Mouse (Mus musculus) hindbrain, embryonic 16.5 days (tissue): Measurements from ENCODE around the gene Gm10188. TPM values are rescaled to one million over a fixed set of nuclear protein-coding genes. Genes with fewer than 3 reads are reported as not detected.

ENCODE experiments used
- ATAC-seq: fragments of 200-750 bp; cut with Nextera tagmentation; 2 replicates; pipeline ENCODE4 v1.8.0; 2017; ENCODE audit warnings: moderate TSS enrichment, moderate library complexity
- H3K27ac ChIP-seq: fragments of 300-500 bp; sonication (generic); 2 replicates; pipeline ENCODE4 v1.5.1; 2014; ENCODE audit warnings: low read depth, mild to moderate bottlenecking, control low read depth, low read length, moderate library complexity
- H3K27me3 ChIP-seq: fragments of 300-500 bp; sonication (generic); replicated peaks from 2 replicates; pipeline ENCODE4 v1.6.1; 2014; ENCODE audit warnings: low read length; ENCODE audit not compliant: control insufficient read depth, insufficient read depth
- H3K36me3 ChIP-seq: fragments of 300-500 bp; sonication (generic); 2 replicates; pipeline ENCODE4 v1.6.1; 2014; ENCODE audit warnings: mild to moderate bottlenecking, low read length, moderate library complexity, mixed read lengths; ENCODE audit not compliant: control insufficient read depth, insufficient read depth
- H3K4me1 ChIP-seq: fragments of 300-500 bp; sonication (generic); 2 replicates; pipeline ENCODE4 v1.6.1; 2014; ENCODE audit warnings: low read depth, low read length; ENCODE audit not compliant: control insufficient read depth, insufficient read depth
- H3K4me2 ChIP-seq: fragments of 300-500 bp; sonication (generic); 2 replicates; pipeline ENCODE4 v1.6.1; 2014; ENCODE audit warnings: mild to moderate bottlenecking, low read length, control low read depth, moderate library complexity
- H3K4me3 ChIP-seq: fragments of 300-500 bp; sonication (generic); 2 replicates; pipeline ENCODE4 v1.5.1; 2014; ENCODE audit warnings: mild to moderate bottlenecking, low read length, control low read depth, moderate library complexity
- H3K9ac ChIP-seq: fragments of 300-500 bp; sonication (generic); 2 replicates; pipeline ENCODE4 v1.6.1; 2014; ENCODE audit warnings: low read depth, mild to moderate bottlenecking, control low read depth, low read length, moderate library complexity
- H3K9me3 ChIP-seq: fragments of 300-500 bp; sonication (generic); 2 replicates; pipeline ENCODE4 v1.6.1; 2014; ENCODE audit warnings: mild to moderate bottlenecking, low read length, moderate library complexity; ENCODE audit not compliant: control insufficient read depth
- WGBS: fragments of 180-500 bp; shearing (Covaris S2); extraction: QIAGEN DNeasy Blood & Tissue Kit; methylation state at CpG from one replicate; pipeline ENCODE4 v1.1.7; 2014; 5-methylcytosine and 5-hydroxymethylcytosine counted together
- polyA plus RNA-seq: library from polyadenylated mRNA; unstranded; fragments of >200 nt; fragmentation: Nextera tagmentation; extraction: Ambion mirVana; gene quantifications from 2 replicates; pipeline ENCODE4 v1.2.1, GENCODE M21; 2015

Gene Gm10188
- polyA plus RNA-seq, 1 experiment from 2014 or later = not detected

DNA sequence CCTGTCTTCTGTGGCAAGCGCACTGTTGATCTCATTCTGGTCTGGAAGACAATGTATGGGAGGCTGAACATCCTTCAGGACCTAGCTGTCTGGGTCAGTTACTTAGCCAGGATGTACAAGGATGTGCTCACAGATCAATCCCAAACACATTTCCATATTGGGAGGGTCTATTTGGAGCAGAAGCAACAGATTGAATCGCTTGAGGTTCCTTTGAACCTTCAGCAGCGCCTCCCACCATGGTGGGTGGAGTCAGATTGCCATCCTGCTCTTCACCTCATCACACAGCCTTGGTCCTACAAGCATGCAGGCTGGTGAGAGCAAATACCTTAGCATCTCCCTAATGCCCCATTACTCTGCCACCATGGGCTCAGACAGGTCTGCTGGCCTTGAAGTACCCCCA is 35.8 kb downstream of the Gm10188 start:
- Histone ChIP-seq H3K4me2 (peak overlapping the region; percentile 78), H3K27ac (no peak overlapping the region), H3K4me1 (peaks cover 62% of the 10 kb centered on the region), H3K9ac (no peak overlapping the region), H3K36me3 (no peaks in the 10 kb centered on the region), H3K27me3 (no peaks in the 10 kb centered on the region), H3K9me3 (no peaks in the 10 kb centered on the region), H3K4me3 (peak overlapping the region; percentile 85; the same call in 1 of the 2 replicates)
- WGBS = 60% methylated on average over 3 of the region's 3 CpGs
- ATAC-seq = no peak

GRCm38 (mm10) chr1:132191786-132192680 is 37.5 kb downstream of the Gm10188 start:
- peaks cover 52% of the 10 kb centered on the region for H3K4me1 ChIP-seq

GRCm38 (mm10) chr1:132191093-132191785 is 38.3 kb downstream of the Gm10188 start, which contains the start of the genes Lemd1 and AC124108.1:
Gene Lemd1, plus strand, starts transcription at chr1:132191431.
Gene AC124108.1, plus strand, starts transcription at chr1:132191457.
- H3K4me3 ChIP-seq = peak within 1 kb of the TSS; percentile 85
- H3K9me3 ChIP-seq = no peaks in the 10 kb centered on the region
- peak within 1 kb of the TSS; percentile 78 for H3K4me2 ChIP-seq
- peak within 1 kb of the TSS; percentile 93 for H3K9ac ChIP-seq
- H3K36me3 ChIP-seq = no peaks in the 10 kb centered on the region
- H3K27me3 ChIP-seq = no peaks in the 10 kb centered on the region
- ATAC-seq = peak; percentile 35
- H3K27ac ChIP-seq = peak within 1 kb of the TSS; percentile 99
- peaks cover 44% of the 10 kb centered on the region for H3K4me1 ChIP-seq
- WGBS = 1% methylated on average over 33 of the region's 34 CpGs

More at GRCm38 (mm10) chr1:132191786-132192680, 37.5 kb downstream of the Gm10188 start:
- Histone ChIP-seq H3K4me3 (peak overlapping the region; percentile 85), H3K9me3 (no peaks in the 10 kb centered on the region), H3K36me3 (no peaks in the 10 kb centered on the region), H3K4me2 (peak overlapping the region; percentile 78), H3K27me3 (no peaks in the 10 kb centered on the region), H3K9ac (peak overlapping the region; percentile 93), H3K27ac (peak overlapping the region; percentile 99)
- ATAC-seq = peak; percentile 25
- 1% methylated on average over 16 of the region's 16 CpGs for WGBS

GRCm38 (mm10) chr1:132190621-132191092 is 38.9 kb downstream of the Gm10188 start:
- Histone ChIP-seq H3K4me1 (peaks cover 38% of the 10 kb centered on the region), H3K9ac (peak overlapping the region; percentile 93)

DNA sequence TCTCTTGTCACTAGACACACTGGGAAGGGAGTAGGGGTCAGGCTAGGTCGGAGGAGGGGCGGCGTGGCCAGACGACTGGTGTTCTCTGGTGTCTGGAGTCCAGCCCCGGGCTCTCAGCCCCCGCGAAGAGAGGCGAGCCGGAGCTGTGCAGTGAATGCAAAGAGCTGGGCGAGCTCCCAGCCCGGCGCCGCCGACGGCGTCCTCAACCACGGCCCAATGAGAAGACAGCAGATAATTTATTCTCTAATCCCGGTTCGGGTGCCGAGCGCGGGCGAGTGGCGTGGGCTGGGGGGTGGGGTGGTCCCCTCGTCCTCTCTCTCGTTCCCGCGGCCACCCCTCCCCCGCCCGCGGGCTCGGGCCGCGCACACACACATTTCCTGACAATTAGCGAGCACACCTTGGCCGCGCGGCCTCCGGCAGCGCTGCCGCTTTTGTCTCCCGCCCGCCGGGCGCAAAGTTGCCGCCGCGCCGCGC is 39.5 kb downstream of the Gm10188 start:
- Histone ChIP-seq H3K4me1 (peaks cover 33% of the 10 kb centered on the region), H3K27ac (peak overlapping the region; percentile 99), H3K9me3 (no peaks in the 10 kb centered on the region), H3K4me2 (peak overlapping the region; percentile 78), H3K4me3 (peak overlapping the region; percentile 85), H3K36me3 (no peaks in the 10 kb centered on the region), H3K9ac (peak overlapping the region; percentile 93), H3K27me3 (no peaks in the 10 kb centered on the region)
- peak; percentile 81 for ATAC-seq
- under 1% methylated on average over 47 of the region's 50 CpGs for WGBS

More at GRCm38 (mm10) chr1:132190621-132191092, 38.9 kb downstream of the Gm10188 start:
- ATAC-seq = peak; percentile 22
- peak overlapping the region; percentile 78 for H3K4me2 ChIP-seq
- WGBS = under 1% methylated on average over 44 of the region's 62 CpGs
- H3K4me3 ChIP-seq = peak overlapping the region; percentile 85
- H3K9me3 ChIP-seq = no peaks in the 10 kb centered on the region
- H3K27me3 ChIP-seq = no peaks in the 10 kb centered on the region
- peak overlapping the region; percentile 99 for H3K27ac ChIP-seq
- no peaks in the 10 kb centered on the region for H3K36me3 ChIP-seq

GRCm38 (mm10) chr1:132189231-132189630 is 40.3 kb downstream of the Gm10188 start:
- no peak overlapping the region; the same call in 1 of the 2 replicates for H3K4me3 ChIP-seq
- ATAC-seq = no peak
- peaks cover 25% of the 10 kb centered on the region for H3K4me1 ChIP-seq
- H3K9ac ChIP-seq = no peak overlapping the region; the same call in 1 of the 2 replicates
- 43% methylated on average over 4 of the region's 4 CpGs for WGBS
- no peaks in the 10 kb centered on the region for H3K27me3 ChIP-seq
- no peaks in the 10 kb centered on the region for H3K9me3 ChIP-seq
- peak overlapping the region; percentile 99; the same call in 1 of the 2 replicates for H3K27ac ChIP-seq
- peak overlapping the region; percentile 78 for H3K4me2 ChIP-seq
- H3K36me3 ChIP-seq = no peaks in the 10 kb centered on the region

DNA sequence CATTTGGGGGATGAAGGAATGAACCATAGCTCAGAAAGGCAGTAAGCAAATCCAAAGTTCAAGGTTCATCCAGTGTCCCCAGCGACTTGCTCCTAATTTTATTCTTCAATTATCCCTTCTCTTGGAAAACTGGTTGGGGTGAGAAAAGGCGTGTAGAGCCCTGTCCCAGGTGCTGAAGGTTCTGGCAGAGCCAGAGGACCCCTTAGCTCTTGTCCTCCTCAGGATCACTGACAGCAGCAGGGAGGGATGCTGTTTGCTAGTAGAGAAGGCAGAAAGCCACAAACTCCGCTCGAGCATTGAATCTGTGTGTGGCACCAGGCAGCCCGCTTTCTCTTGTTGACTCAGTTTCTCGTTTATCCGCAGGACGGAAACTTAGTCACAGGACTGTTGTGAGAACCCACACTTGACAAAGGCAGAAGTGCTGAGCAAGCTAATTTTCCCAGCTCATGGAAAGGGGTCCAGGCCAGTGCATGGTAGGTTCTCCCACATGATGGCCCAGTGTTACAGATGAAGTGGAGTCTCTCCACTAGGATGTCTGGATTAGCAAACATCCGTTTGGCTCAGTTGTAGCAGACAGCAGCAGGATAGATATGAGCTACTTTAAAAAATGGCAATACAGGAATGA is 41.0 kb downstream of the Gm10188 start:
- H3K27ac ChIP-seq = no peak overlapping the region
- H3K9me3 ChIP-seq = no peaks in the 10 kb centered on the region
- no peak overlapping the region for H3K4me3 ChIP-seq
- WGBS = 49% methylated on average over 9 of the region's 9 CpGs
- H3K9ac ChIP-seq = no peak overlapping the region
- peaks cover 22% of the 10 kb centered on the region for H3K4me1 ChIP-seq
- H3K27me3 ChIP-seq = no peaks in the 10 kb centered on the region
- no peak for ATAC-seq
- no peak overlapping the region for H3K4me2 ChIP-seq
- no peaks in the 10 kb centered on the region for H3K36me3 ChIP-seq

- H3K27me3 ChIP-seq = no peaks in the 10 kb centered on the region
- WGBS = 83% methylated on average over 4 of the region's 4 CpGs
- no peaks in the 10 kb centered on the region for H3K9me3 ChIP-seq
- H3K9ac ChIP-seq = no peak overlapping the region
- H3K4me2 ChIP-seq = no peak overlapping the region
- H3K36me3 ChIP-seq = no peaks in the 10 kb centered on the region
- no peak overlapping the region for H3K4me3 ChIP-seq
- ATAC-seq = no peak
- no peak overlapping the region for H3K27ac ChIP-seq
- peaks cover 9% of the 10 kb centered on the region for H3K4me1 ChIP-seq
Observed at GRCm38 (mm10) chr1:132186303-132186702, 43.3 kb downstream of the Gm10188 start.
